Mouse (Mus musculus): ENCODE data around the gene Agbl4.

Gene Agbl4

DNA sequence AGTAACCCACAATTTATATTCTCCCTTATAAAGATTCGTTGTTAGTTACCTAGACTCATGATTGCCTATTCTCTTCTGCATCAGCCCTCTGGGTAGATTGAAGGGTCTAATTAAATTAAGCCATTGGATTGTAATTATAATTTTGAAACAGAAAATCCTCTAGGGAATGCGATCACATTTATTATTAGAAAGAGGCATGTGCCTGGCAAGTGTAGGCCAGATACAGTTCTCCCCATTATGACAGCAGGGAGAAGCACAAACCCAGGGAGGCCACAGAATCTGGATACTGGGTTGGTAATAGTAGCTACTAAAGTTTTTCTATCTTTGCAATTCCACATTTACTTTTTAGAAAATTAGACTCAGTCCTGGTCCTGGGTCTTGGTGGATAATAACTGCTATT lies 887.2 kb downstream of the Agbl4 start:
- DNase-seq = no peak

DNA sequence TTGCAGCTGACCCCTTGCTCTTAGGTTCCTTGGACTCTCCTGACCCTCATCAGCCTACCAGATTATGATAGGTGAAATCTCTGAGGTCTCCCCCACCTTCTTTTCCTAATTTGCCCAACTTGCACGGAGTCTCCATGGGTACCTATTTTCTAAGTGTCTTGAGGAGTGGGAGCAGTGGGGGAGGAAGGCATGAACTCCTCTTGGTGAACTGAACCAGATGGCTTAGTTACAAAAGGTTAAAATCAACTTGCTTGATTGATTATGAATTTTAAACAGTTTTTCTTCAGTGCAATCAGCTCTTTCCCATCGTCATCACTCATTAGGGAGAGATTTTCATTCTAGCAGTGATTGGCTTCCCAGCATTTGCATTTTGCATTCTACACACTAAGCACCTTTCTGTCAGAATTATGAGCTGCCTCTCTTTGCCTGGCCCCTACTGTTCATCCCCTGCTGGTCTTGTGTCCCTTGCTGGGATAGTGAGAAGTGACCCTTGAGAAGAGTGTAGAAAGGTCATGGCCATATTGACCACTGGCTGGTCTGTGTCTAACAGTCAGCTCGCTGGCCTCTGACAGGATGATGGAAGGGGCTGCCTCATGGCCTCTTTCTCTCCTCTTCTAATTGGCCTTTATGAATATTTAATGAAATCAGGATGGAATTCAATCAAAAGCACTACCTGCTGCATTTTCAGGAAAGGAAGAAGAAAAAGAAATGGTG lies 897.2 kb downstream of the Agbl4 start:
- DNase-seq = no peak

DNA sequence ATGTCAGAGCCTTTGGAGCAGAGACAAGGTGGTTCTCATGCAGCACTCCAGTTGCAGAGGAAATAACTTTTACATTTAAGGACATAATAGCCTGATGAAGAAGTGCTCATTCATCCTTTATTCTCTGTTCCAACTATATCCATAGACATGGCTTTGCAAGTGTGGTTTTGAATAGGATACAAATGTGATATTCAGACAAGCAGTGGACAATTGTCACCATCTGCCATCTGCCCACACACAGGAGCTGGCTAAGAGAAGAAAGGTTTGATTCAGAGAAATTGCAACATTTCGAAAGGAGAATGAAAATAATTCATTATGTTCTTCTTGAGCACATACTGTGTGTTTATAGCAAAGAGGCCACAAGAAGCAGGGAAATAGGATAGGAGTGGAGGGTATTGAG lies 909.1 kb downstream of the Agbl4 start:
- DNase-seq = no peak

DNA sequence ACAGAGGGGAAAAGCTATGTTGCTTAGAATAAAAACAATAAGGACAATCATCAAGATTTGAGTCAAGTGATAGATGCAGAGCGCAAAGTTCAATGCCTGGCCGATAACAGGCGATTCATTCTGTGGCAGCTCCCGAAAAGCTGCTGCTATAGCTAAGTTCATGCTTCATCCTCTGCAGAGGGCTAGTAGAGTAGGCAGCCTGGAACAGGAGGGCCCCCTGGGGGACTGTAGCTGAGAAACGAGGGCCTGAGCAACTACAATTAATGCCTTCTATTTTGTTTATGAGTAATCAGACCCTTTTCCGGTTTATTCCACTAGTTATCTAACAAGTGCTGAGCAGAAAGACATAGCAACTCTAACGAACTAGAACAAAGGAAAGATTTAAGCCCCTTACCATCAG lies 909.7 kb downstream of the Agbl4 start:
- no peak for DNase-seq

DNA sequence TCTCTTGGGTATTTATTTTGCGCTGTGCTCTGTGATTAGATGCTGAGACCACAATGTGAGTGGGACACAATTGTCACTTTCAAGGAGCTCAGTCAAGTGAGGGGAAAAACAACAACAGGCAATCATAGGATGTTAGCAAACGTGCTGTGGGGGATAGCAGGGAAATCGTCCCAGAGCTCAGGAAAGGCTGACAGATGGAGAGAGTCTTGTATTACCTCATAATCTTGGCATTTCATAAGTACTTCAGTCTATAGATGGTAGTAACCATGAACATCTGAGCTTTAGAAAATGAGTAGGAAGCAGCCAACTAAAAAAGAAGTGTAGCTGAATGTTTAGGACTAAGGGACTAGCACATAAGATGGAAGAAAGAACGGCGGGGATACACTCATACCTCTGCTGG lies 910.2 kb downstream of the Agbl4 start:
- no peak for DNase-seq

DNA sequence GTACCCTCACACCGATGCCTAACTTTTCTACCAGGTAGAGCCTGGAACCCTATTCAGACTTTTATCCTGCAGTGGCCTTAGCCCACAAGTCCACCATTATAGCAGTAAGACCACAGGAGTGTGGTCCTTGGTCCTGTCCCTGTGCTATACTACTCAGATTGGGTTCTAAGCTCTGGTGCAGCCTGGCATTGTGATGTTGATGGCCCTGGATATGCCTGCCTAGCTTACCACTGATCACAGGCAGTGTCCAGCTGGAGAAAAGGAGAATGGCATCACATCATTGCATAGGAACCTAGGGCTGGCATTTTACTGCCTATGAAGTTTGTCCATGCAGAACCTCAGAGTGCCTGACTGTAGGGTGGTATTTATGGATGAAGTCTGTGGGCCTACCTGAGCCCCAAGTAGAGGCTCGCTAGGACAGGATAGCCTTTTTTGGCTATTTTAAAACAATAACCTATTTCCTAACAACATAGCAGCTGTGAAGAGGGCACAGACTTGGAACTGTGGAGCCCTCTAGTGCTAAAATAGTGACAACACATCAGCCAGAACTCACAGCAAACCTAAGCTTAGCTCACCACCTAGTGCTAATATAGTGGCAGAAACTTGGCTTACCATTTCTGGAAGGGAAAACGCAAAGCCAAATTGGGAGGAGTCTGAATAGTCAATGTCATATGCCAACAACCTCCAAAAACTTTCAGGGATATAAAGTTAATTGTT lies 911.3 kb downstream of the Agbl4 start:
- DNase-seq = no peak

DNA sequence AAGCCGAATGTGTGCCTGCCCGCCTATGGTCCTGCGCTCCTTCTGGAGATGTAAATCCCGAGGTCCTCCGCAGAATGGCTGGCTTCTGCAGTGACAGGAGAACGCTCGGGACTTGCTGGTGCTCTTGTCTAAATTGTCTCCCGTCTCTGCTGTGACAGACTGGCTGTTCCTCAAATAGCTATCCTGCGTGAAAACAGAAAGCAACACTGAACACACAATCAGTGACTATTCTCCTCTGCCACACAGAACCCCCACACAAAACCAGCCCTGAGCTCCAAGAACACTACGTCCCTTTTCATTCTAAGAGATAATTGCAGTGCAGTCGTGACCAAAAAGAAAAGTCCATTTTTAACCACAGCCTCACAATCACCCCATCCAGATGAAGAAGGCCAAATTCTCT lies 929.6 kb downstream of the Agbl4 start:
- DNase-seq = no peak

DNA sequence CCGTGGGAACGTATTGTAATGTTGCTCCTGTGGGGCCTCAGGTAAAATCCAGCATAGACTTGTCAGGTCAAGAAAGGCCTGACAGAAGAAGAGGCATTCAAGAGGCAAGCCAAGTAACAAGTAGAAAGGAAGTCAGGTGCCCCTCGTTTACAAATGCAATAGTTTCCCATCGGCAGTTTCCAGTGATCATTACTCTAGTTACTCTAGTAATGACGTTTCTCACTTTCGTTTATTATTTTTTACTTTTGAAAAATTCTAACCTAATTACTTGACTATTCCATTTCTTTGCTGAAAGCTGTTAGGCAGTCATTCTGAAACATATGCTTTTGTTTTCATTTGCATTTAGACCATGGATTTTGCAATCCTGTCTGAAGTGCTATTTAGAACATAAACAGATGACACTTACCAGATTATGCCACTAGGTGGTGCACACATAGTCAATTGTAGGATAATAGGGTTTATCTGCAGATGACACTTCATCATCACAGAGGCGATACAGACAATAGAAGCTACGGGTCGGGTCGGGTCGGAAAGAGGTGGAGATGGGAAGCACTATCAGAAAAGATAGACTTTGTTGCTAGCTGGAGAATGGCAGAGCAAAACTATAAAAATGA lies 930.4 kb downstream of the Agbl4 start:
- DNase-seq = peak in 1 of 2 experiments; percentile 5

DNA sequence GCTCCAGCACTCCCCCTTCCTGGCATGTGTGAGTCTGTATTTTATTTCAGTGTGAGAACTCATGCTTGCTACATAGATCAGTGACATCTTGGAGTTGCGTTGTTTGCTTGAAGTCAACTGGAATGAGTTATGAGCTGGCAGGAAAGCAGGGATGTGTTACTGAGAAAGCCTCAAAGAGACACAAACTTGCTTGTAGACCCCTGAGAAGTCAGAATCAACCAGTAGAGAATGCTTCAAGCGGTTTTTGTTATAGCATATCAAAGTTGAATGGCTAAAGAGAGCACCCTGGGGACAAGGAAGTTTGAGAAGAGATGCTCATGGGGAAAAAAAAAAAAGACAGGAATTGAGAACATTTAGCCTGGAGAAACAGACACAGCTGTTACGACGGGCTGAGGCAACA lies 932.0 kb downstream of the Agbl4 start:
- DNase-seq = no peak

DNA sequence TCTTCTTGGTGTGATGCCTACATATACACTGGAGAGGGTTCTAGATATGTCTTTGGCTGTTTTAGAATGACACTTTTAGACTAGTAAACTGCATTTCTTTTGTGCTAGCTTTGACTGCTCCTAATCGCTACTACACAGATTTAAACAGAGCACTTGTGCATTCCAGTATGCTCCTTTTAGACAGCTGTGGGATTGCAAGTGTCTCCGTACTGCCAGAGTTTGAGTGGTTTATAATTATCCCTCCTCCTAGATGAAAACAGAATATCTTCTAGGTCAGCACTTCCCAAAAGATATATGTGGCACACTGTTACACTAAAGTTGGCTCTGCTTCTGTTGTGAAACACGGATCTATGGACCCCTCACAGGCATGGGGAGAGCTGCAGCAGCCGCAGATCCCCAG lies 935.4 kb downstream of the Agbl4 start:
- DNase-seq = no peak

DNA sequence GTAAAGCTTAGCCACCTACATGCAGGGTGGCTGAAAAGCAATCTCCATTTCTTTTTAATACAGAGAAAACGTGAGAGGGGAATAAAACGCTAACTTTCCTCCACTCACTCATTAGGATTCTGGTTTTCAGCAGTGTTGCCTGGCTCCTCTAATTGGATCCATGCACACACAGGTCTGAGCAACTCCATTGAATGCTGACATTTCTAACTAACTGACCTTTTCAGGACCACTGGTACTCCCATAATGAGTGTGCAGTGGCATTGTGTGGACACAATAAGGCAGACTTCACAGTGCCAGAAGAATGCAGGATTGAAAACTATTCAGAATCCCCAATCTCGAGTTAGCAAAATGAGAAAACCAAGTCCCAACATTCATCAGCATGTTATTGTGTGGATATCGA lies 952.5 kb downstream of the Agbl4 start:
- DNase-seq = no peak

DNA sequence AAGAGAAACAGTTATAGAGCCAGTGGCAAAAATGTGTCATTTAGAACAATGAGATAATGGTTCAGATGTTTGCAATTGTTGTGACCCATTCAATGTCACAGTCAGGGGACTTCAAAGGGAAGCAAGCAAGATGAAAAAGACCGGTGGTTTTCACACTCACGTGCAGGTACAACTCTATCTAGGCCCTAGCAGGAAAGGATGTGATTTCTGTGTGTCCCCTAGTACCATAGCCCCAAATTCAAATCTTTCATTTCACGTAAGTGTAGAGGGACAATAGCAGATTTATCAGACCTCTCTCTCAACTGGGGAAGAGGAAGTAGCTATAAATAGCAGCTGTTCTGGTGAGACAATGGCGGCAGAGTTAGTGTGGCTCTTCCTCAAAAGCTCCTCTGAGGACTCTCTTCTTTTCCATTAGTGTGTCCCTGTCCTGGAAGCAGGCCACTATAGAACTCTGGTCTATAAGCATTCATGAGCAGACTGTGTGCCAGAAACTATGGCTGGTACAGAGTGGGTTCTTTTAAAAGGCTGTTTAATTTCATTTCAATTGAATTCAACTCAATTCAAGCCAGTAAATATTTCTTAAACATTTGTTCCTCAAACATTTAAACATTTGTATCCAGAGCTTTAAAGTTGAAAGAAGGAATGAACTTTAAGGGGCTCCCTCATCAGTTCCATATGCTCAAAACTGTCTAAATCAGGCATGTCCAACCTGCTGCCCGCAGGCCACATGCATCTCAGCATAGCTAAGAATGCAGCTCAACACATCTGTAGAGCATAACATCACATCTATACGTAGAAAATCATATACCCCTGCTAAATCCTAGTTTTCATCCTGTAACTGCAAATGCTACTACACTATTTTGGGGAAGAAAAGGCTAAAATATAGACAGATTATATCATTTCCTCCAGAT lies 953.4 kb downstream of the Agbl4 start:
- DNase-seq = no peak

DNA sequence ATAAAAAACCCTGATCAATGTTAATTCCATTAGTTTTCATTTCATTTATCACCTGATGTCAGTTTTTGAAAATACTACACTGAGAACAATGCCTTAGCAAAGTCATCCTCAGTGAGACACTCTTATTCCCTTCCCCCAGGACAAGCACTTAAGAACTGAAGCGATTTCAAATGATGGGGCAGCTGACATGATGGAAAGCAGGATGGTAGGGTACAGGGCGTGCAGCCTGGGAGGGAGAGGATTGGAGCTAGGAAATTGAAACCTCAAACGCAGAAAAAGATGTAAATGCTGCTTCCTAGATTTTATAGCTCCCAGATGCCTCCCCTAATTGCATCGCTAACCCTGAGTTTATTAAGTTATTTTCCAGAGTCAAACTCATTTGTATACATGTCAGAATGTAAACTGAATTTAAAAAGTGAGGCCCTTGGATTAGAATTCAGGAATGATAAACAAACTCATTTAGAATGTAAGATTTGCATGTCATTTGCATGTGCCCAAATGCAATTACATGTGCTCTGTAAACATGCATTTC lies 959.2 kb downstream of the Agbl4 start:
- no peak for DNase-seq

DNA sequence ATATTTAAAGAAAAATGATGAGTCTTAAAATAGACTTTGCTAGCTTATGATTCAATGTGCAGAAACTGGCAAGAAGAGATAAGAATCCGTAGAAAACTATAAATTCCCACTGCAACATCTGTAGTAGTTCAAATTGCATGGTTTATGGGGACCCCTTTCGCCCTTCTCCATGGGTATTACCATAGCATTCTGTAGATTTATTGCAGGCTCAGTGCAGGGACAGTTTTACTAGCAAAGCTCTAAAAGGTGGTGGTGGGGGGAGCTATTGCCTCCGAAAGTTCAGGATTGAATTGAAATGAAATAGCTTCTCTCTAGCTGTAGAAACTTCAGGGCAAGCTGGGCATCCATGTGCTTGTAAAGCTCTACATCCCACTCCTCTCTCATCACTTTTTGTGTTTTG lies 959.7 kb downstream of the Agbl4 start:
- no peak for DNase-seq

DNA sequence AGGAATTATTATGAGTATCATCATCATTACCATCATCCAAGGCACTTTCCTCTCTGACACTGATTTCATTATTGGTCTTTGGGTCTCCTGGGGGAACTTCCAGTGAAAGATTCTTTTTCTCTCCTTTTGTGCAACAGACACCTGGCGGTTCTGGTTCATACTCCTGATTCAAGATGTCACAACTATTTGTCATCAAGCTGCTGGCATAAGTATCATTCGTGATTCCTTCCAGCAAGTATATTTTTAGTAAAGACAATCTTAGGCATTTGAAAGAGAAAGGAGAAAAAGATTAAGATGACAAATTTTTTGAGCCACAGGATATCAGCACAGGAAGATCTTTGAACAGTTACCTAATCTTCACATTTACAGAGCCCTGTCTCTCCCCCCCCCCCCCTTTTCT lies 966.7 kb downstream of the Agbl4 start:
- no peak for DNase-seq

DNA sequence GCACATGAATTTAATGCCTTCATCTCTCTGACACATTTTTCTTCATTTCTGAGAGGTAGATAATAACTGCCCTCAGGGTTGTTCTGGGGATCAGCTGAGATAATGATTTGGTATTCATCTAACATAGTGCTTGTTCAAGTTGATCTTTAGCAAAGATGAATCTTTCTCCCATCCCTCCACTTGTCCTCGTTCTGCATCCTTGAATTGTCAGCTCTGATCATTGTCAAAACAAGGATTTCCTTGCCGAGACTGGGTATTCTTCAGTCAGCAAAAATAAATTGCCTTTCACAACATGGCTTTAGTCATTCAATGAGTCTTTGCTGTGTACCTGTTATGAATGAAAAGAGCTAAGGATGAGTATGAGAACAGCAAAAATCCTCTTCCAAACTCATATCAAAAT lies 970.3 kb downstream of the Agbl4 start:
- no peak for DNase-seq

DNA sequence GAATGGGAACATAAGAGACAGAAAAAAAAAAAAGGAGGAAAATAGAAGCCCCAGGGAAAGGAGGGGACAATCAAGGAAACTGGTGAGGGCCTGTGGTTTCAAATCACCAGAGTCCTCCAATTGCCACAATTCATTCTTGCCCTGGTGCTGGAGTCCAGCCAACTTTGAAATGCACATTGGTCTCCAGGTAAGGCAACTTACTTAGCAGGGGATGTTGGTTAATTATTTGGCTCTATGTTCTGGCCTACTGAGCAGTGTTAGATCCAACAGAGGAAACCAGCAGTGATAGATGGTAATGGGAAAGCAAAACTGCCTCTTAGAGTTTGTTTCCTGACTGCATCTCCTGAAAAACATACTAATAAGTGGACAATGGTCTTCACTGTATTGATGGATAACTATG lies 979.7 kb downstream of the Agbl4 start:
- DNase-seq = no peak

DNA sequence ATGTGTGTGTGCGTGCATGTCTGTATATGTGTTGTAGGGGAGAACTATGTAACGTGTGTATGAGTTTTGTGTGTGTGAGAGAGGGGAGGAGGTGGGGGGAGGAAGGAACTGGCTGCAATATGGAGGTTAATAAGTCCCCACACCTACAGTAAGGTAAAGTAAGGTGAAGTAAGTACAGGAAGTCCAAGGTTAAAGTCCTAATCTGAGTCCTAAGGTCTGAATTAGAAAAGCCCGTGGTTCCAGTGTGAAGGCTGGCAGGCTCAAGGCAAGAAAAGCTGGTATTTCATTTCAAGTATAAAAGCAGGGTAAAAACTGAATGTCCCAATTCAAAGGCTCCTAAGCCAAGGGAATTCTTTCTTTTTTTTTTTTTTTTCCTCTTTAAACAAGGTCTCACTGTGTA lies 980.6 kb downstream of the Agbl4 start:
- no peak for DNase-seq

DNA sequence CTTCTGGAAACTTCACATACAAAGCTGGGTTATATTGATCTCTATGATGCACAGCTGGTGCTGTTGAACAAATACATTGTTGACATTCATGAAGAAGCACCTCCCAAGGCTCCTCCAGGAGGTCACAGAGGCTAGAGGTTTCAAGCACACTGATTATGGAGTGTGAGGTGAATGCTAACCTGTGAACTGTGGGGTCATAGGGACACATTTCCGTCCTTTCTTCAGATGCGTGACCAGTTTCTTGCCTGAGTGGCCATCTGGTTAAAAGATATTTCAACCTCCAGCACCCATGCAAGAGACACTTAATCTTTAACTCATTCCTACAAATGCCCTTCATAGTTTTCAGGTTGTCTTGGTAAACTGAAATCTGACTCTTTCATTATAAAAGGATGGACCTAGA lies 985.6 kb downstream of the Agbl4 start:
- DNase-seq = no peak

DNA sequence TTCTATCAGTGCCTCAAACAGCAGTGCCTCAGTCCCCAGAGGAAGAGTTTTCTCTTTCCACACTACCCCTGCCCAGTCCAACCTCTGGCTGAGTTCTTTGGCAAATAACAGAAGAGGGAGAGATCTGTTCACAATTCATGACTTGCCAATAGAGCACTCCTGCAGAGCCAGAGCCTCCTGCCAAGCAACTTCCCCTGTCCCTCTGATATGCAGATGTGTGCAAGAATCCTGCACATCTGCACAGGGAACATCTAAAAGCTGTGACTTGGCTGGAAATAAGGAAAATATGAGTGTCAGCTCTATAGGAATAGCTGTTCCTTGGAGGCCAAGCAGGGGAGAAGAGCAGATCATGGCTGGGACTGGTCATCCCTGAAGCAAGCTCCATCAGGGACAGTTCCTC lies 993.3 kb downstream of the Agbl4 start:
- DNase-seq = no peak

DNA sequence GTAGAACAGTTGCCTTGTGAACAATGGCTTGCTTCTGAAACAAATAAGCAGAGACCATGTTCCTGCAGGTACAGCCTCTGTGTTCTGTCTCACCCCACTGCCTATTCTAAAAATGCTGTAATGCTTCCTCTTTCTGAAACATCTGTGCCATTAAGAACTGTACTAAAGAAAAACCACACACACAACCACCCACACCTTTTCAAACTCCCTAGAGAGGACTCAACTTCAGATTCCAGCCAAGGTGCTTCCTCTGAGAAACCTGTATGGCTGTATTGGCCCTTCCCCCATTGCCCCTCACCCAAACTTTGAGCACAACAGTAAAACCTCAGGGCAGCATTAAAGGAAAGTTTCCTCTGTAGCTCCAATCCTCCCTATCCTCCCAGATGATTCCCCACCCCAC lies 1002.3 kb downstream of the Agbl4 start:
- no peak for DNase-seq

DNA sequence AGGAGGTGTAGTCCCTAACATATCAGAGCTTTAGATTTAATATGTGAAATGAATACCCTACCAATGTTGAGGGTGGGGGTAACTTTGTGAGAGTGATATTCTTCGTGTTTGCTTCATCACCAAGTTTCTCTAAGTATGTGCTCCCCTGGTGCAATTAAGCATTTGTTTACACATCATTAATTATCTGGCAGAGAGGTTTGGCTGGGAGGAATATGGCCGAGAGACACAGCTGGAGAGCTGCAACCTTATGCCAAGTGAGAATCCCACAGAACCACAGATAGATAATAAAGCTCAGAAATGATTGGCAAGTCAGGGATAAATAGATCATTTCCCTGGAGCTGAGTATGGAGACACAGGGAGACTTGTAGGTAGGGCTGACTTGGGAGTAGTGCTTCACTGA lies 1003.2 kb downstream of the Agbl4 start:
- no peak for DNase-seq

DNA sequence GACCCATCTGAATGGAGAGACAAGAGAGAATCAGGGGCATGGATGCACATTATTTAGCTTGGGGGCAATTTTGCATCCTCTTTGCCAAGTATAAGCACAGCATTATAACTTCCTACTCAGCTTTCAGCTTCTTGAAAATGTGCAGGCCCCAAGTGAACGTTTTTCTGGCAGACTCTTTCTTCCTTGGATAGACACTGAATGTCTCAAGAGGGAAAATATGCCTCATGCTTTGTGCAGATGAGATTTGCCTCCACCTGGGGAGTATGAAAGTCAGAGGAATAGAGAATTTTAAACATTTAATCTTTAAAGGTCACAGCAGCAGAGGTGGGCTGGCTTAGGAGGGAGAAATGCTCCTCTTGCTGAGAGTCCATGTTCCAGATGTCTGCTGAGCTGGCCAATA lies 1005.8 kb downstream of the Agbl4 start:
- DNase-seq = no peak
